Mouse (Mus musculus): ENCODE data around the gene Sos1. TPM values are rescaled to one million over a fixed set of nuclear protein-coding genes. Genes with fewer than 3 reads are reported as not detected.

Gene Sos1
- polyA plus RNA-seq, 1 experiment from 2014 or later: 9.3 TPM

DNA sequence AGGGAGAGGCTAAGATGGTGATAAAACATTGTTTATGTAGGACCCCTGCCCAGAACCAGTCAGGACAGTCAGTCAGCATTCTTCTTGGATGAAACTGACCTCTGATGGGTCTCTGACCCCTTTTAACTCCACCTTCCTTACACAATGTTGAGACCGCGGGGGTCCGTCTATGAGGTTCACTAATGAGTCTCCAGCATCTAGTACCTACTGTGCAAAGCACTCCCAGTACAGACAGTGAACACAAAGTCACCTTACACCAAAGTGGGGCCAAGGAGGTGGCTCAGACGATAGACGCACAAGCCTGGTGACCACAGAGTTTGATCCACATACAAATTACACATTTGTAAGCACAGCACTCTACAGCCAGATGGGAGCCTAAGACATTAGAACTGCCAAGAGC is 20.0 kb downstream of the Sos1 start:
- H3K36me3 ChIP-seq (ENCODE audit: control insufficient read depth, insufficient read depth, low read length): no peaks in the 10 kb centered on the region
- 43% methylated on average over 5 of the region's 5 CpGs for WGBS
- H3K4me3 ChIP-seq (ENCODE audit: low read depth, low read length): no peak overlapping the region
- H3K27me3 ChIP-seq (ENCODE audit: control insufficient read depth, insufficient read depth, low read length): no peaks in the 10 kb centered on the region
- 0 out of 2 replicates have a peak, but pooled peaks cover 3% of the 10 kb centered on the region for H3K4me1 ChIP-seq (ENCODE audit: control insufficient read depth, insufficient read depth, low read length)
- no peak overlapping the region for H3K4me2 ChIP-seq (replicated peaks; ENCODE audit: low read depth, low read length)
- no peak overlapping the region for H3K9ac ChIP-seq (replicated peaks; ENCODE audit: low read depth, low read length)
- H3K27ac ChIP-seq (ENCODE audit: low read length): no peak overlapping the region
- no peaks in the 10 kb centered on the region for H3K9me3 ChIP-seq (ENCODE audit: control insufficient read depth, low read depth, low read length)
- no peak for ATAC-seq (ENCODE audit: insufficient number of reproducible peaks, insufficient read depth, low FRiP score, low read depth)

GRCm38 (mm10) chr17:80455648-80456047 is 24.6 kb downstream of the Sos1 start:
- Histone ChIP-seq H3K27ac (ENCODE audit: low read length) (no peak overlapping the region), H3K4me2 (replicated peaks; ENCODE audit: low read depth, low read length) (no peak overlapping the region), H3K4me1 (ENCODE audit: control insufficient read depth, insufficient read depth, low read length) (0 out of 2 replicates have a peak, but pooled peaks cover 3% of the 10 kb centered on the region), H3K36me3 (ENCODE audit: control insufficient read depth, insufficient read depth, low read length) (peaks cover 10% of the 10 kb centered on the region; the same call in 1 of the 2 replicates), H3K9me3 (ENCODE audit: control insufficient read depth, low read depth, low read length) (no peaks in the 10 kb centered on the region), H3K27me3 (ENCODE audit: control insufficient read depth, insufficient read depth, low read length) (no peaks in the 10 kb centered on the region), H3K4me3 (ENCODE audit: low read depth, low read length) (no peak overlapping the region), H3K9ac (replicated peaks; ENCODE audit: low read depth, low read length) (no peak overlapping the region)
- 41% methylated on average over 2 of the region's 2 CpGs for WGBS
- no peak for ATAC-seq (ENCODE audit: insufficient number of reproducible peaks, insufficient read depth, low FRiP score, low read depth)

DNA sequence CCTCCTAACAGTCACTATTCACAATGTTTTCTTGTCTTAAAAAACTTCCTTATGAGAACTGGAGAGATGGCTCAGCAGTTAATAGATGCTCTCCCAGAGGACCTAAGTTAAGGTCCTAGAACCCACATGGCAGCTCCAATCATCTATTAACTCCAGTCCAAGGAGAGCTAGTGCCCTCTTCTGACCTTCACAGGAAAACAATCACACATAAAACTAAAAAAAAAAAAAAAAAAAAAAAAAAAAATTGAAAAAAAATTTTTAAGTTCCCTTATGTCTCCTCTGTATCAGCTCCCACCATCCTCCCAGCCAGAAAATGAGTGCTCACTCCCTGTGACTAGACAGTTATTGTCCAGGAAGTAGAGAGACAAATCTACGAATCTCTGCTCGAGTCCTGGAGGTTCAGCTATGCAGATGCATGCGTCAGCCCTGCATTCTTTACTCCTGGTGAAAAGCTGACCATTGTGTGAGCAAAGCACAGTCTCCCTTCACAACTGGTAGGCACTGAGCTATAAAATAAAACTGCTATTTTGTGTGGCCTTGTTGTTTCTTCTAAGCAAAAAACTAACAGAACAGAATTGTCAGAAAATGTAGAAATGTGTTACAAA is 29.7 kb downstream of the Sos1 start:
- ATAC-seq (ENCODE audit: insufficient number of reproducible peaks, insufficient read depth, low FRiP score, low read depth): no peak
- 71% methylated on average over 3 of the region's 3 CpGs for WGBS
- no peaks in the 10 kb centered on the region for H3K4me1 ChIP-seq (ENCODE audit: control insufficient read depth, insufficient read depth, low read length)
- no peaks in the 10 kb centered on the region for H3K27me3 ChIP-seq (ENCODE audit: control insufficient read depth, insufficient read depth, low read length)
- H3K27ac ChIP-seq (ENCODE audit: low read length): no peak overlapping the region
- no peak overlapping the region for H3K4me2 ChIP-seq (replicated peaks; ENCODE audit: low read depth, low read length)
- H3K36me3 ChIP-seq (ENCODE audit: control insufficient read depth, insufficient read depth, low read length): peaks cover 27% of the 10 kb centered on the region
- H3K9ac ChIP-seq (replicated peaks; ENCODE audit: low read depth, low read length): no peak overlapping the region
- H3K4me3 ChIP-seq (ENCODE audit: low read depth, low read length): no peak overlapping the region
- H3K9me3 ChIP-seq (ENCODE audit: control insufficient read depth, low read depth, low read length): no peaks in the 10 kb centered on the region

GRCm38 (mm10) chr17:80446470-80446869 is 33.8 kb downstream of the Sos1 start:
- Histone ChIP-seq H3K27ac (ENCODE audit: low read length) (no peak overlapping the region), H3K36me3 (ENCODE audit: control insufficient read depth, insufficient read depth, low read length) (peaks cover 36% of the 10 kb centered on the region), H3K4me2 (replicated peaks; ENCODE audit: low read depth, low read length) (no peak overlapping the region), H3K9me3 (ENCODE audit: control insufficient read depth, low read depth, low read length) (no peaks in the 10 kb centered on the region), H3K9ac (replicated peaks; ENCODE audit: low read depth, low read length) (no peak overlapping the region), H3K27me3 (ENCODE audit: control insufficient read depth, insufficient read depth, low read length) (no peaks in the 10 kb centered on the region), H3K4me1 (ENCODE audit: control insufficient read depth, insufficient read depth, low read length) (no peaks in the 10 kb centered on the region), H3K4me3 (ENCODE audit: low read depth, low read length) (no peak overlapping the region)
- 88% methylated on average over 5 of the region's 5 CpGs for WGBS
- ATAC-seq (ENCODE audit: insufficient number of reproducible peaks, insufficient read depth, low FRiP score, low read depth): no peak

DNA sequence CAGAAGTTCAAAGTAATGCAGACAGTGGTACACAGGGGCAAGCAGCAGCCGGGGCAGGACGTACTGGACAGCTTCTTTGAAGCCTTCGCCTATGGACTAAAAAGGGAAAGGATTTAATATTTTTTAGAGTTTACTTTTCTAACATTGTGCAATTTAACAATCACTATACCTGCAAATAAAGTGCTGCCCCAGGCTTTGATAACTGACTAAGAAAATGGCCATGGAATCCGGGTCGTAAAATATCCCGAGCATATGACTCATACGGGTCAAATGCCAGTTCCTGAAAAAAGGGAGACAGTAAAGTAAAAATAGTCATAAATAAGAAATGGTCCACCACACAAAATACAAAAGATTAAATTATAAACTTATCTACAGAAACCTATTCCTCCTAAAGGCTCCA is 34.8 kb downstream of the Sos1 start:
- ATAC-seq (ENCODE audit: insufficient number of reproducible peaks, insufficient read depth, low FRiP score, low read depth): no peak
- Histone ChIP-seq H3K36me3 (ENCODE audit: control insufficient read depth, insufficient read depth, low read length) (peaks cover 33% of the 10 kb centered on the region), H3K27me3 (ENCODE audit: control insufficient read depth, insufficient read depth, low read length) (no peaks in the 10 kb centered on the region), H3K4me3 (ENCODE audit: low read depth, low read length) (no peak overlapping the region), H3K4me1 (ENCODE audit: control insufficient read depth, insufficient read depth, low read length) (no peaks in the 10 kb centered on the region), H3K9ac (replicated peaks; ENCODE audit: low read depth, low read length) (no peak overlapping the region), H3K27ac (ENCODE audit: low read length) (no peak overlapping the region), H3K9me3 (ENCODE audit: control insufficient read depth, low read depth, low read length) (no peaks in the 10 kb centered on the region), H3K4me2 (replicated peaks; ENCODE audit: low read depth, low read length) (no peak overlapping the region)
- WGBS: 90% methylated on average over 7 of the region's 7 CpGs

- H3K4me3 ChIP-seq (ENCODE audit: low read depth, low read length): no peak overlapping the region
- no peaks in the 10 kb centered on the region for H3K9me3 ChIP-seq (ENCODE audit: control insufficient read depth, low read depth, low read length)
- ATAC-seq (ENCODE audit: insufficient number of reproducible peaks, insufficient read depth, low FRiP score, low read depth): no peak
- no peak overlapping the region for H3K27ac ChIP-seq (ENCODE audit: low read length)
- no peaks in the 10 kb centered on the region for H3K27me3 ChIP-seq (ENCODE audit: control insufficient read depth, insufficient read depth, low read length)
- H3K4me2 ChIP-seq (replicated peaks; ENCODE audit: low read depth, low read length): no peak overlapping the region
- 83% methylated on average over 5 of the region's 5 CpGs for WGBS
- no peaks in the 10 kb centered on the region for H3K4me1 ChIP-seq (ENCODE audit: control insufficient read depth, insufficient read depth, low read length)
- H3K36me3 ChIP-seq (ENCODE audit: control insufficient read depth, insufficient read depth, low read length): peaks cover 19% of the 10 kb centered on the region; the same call in 1 of the 2 replicates
- H3K9ac ChIP-seq (replicated peaks; ENCODE audit: low read depth, low read length): no peak overlapping the region
These were observed 44.6 kb downstream of the Sos1 start for GRCm38 (mm10) chr17:80435680-80436079.

DNA sequence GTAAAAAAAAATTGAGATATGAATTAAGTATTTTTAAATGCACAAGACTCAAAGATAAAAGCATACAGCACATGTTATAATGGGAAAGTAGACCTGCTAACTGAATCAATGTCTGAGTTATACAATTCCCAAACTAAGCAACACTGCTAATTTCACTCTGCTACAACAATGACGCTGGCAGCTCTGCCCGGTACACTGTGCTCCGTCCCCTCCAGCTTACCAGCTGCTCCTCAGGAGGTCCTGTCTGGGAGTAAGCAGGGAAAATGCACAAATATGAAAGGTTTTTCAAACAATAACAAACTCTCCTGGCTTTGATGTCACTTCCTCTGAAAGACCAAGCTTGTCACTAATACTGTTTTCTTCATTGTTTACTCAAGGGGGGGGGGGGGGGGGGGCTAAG is 45.8 kb downstream of the Sos1 start:
- no peak overlapping the region for H3K4me2 ChIP-seq (replicated peaks; ENCODE audit: low read depth, low read length)
- H3K27me3 ChIP-seq (ENCODE audit: control insufficient read depth, insufficient read depth, low read length): no peaks in the 10 kb centered on the region
- no peaks in the 10 kb centered on the region for H3K4me1 ChIP-seq (ENCODE audit: control insufficient read depth, insufficient read depth, low read length)
- H3K9me3 ChIP-seq (ENCODE audit: control insufficient read depth, low read depth, low read length): no peaks in the 10 kb centered on the region
- no peak overlapping the region for H3K9ac ChIP-seq (replicated peaks; ENCODE audit: low read depth, low read length)
- 67% methylated on average over 3 of the region's 3 CpGs for WGBS
- H3K4me3 ChIP-seq (ENCODE audit: low read depth, low read length): no peak overlapping the region
- no peak overlapping the region for H3K27ac ChIP-seq (ENCODE audit: low read length)
- peaks cover 19% of the 10 kb centered on the region; the same call in 1 of the 2 replicates for H3K36me3 ChIP-seq (ENCODE audit: control insufficient read depth, insufficient read depth, low read length)
- ATAC-seq (ENCODE audit: insufficient number of reproducible peaks, insufficient read depth, low FRiP score, low read depth): no peak

- Histone ChIP-seq H3K9ac (replicated peaks; ENCODE audit: low read depth, low read length) (no peak overlapping the region), H3K4me2 (replicated peaks; ENCODE audit: low read depth, low read length) (no peak overlapping the region), H3K4me1 (ENCODE audit: control insufficient read depth, insufficient read depth, low read length) (no peaks in the 10 kb centered on the region), H3K9me3 (ENCODE audit: control insufficient read depth, low read depth, low read length) (no peaks in the 10 kb centered on the region), H3K27ac (ENCODE audit: low read length) (no peak overlapping the region), H3K36me3 (ENCODE audit: control insufficient read depth, insufficient read depth, low read length) (peaks cover 11% of the 10 kb centered on the region; the same call in 1 of the 2 replicates), H3K27me3 (ENCODE audit: control insufficient read depth, insufficient read depth, low read length) (no peaks in the 10 kb centered on the region), H3K4me3 (ENCODE audit: low read depth, low read length) (no peak overlapping the region)
- 96% methylated on average over 9 of the region's 9 CpGs for WGBS
- no peak for ATAC-seq (ENCODE audit: insufficient number of reproducible peaks, insufficient read depth, low FRiP score, low read depth)
These were observed 48.3 kb downstream of the Sos1 start for GRCm38 (mm10) chr17:80431997-80432396.

- WGBS: 72% methylated on average over 2 of the region's 2 CpGs
- Histone ChIP-seq H3K9me3 (ENCODE audit: control insufficient read depth, low read depth, low read length) (no peaks in the 10 kb centered on the region), H3K36me3 (ENCODE audit: control insufficient read depth, insufficient read depth, low read length) (peaks cover 4% of the 10 kb centered on the region; the same call in 1 of the 2 replicates), H3K4me2 (replicated peaks; ENCODE audit: low read depth, low read length) (no peak overlapping the region), H3K27ac (ENCODE audit: low read length) (no peak overlapping the region), H3K4me1 (ENCODE audit: control insufficient read depth, insufficient read depth, low read length) (no peaks in the 10 kb centered on the region), H3K27me3 (ENCODE audit: control insufficient read depth, insufficient read depth, low read length) (no peaks in the 10 kb centered on the region), H3K4me3 (ENCODE audit: low read depth, low read length) (no peak overlapping the region), H3K9ac (replicated peaks; ENCODE audit: low read depth, low read length) (no peak overlapping the region)
- ATAC-seq (ENCODE audit: insufficient number of reproducible peaks, insufficient read depth, low FRiP score, low read depth): no peak
These were observed 52.3 kb downstream of the Sos1 start for GRCm38 (mm10) chr17:80427966-80428365.
